Mouse (Mus musculus): Measurements from ENCODE around the gene Atxn7. TPM values are rescaled to one million over a fixed set of nuclear protein-coding genes. Genes with fewer than 3 reads are reported as not detected.
A peak's percentile ranks its signal among the peaks of the same experiment; 100 is the strongest.

Atxn7 gene
- polyA plus RNA-seq, 1 experiment from 2014 or later = 3.5 TPM

DNA sequence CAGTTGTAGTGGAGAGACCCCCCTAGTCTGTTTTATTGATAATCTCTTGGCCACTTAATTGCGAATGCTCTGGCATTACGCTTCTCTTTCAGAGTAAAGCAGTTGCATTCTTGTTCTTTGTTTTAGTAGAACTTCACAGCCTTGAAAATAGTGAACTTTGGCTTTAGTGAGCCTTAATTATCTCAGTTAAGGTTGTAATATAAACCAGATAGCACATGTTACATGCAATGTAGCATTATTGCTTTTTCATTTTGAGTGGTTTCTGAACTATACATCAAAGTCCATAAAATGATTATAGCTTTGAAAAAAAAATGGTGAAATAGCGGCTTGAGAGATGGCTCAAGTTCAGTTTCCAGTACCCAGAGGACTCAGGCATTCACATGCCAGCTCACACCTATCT is 9.3 kb downstream of the Atxn7 start:
- no peak for ATAC-seq
- no peak for DNase-seq (ENCODE audit: low spot score)
- WGBS = 58% methylated on average over 3 of the region's 3 CpGs
- Histone ChIP-seq H3K36me3 (ENCODE audit: control insufficient read depth, insufficient read depth, low read length) (no peaks in the 10 kb centered on the region), H3K27ac (ENCODE audit: low read depth, low read length) (no peak overlapping the region), H3K4me2 (ENCODE audit: low read length) (no peak overlapping the region), H3K9ac (ENCODE audit: low read length) (no peak overlapping the region), H3K27me3 (replicated peaks; ENCODE audit: control insufficient read depth, insufficient read depth, low read length) (no peaks in the 10 kb centered on the region), H3K9me3 (replicated peaks; ENCODE audit: control insufficient read depth, low read length) (no peaks in the 10 kb centered on the region), H3K4me3 (ENCODE audit: low read depth, low read length) (no peak overlapping the region), H3K4me1 (ENCODE audit: control insufficient read depth, insufficient read depth, low read length) (peaks cover 6% of the 10 kb centered on the region; the same call in 1 of the 2 replicates)

DNA sequence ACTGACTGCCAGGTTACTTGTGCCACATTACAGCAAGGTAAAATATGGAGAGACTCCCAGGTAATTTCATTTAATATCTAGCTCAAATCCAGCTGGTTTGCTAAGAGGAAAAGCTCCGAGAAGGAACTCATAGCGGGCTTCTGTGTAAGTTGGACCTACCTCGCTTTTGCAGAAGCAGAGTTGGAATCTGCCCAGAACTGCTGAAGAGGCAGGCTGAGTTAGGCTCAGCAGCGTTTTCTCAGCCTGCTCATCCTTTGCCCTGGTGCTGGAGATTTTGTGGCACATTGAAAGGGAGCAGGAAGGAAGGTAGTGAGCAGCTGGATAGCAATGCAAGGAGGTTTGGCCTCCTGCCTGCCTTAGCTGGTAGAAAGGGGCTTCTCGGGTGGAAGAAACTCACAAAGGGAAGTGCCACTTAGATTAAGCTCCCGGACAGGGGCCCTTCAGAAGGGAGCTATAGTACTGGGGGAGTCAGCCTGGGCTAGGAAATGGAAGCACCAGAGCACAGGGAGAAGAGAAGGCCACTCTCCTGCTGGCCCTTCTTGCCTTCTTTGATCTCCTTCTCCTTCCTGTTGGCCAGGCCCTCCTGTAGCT is 10.5 kb downstream of the Atxn7 start:
- Histone ChIP-seq H3K4me1 (ENCODE audit: control insufficient read depth, insufficient read depth, low read length) (peaks cover 6% of the 10 kb centered on the region; the same call in 1 of the 2 replicates), H3K4me2 (ENCODE audit: low read length) (no peak overlapping the region), H3K9ac (ENCODE audit: low read length) (no peak overlapping the region), H3K27ac (ENCODE audit: low read depth, low read length) (no peak overlapping the region), H3K27me3 (replicated peaks; ENCODE audit: control insufficient read depth, insufficient read depth, low read length) (no peaks in the 10 kb centered on the region), H3K4me3 (ENCODE audit: low read depth, low read length) (no peak overlapping the region), H3K36me3 (ENCODE audit: control insufficient read depth, insufficient read depth, low read length) (no peaks in the 10 kb centered on the region), H3K9me3 (replicated peaks; ENCODE audit: control insufficient read depth, low read length) (no peaks in the 10 kb centered on the region)
- ATAC-seq = peak; percentile 10; the same call in 1 of the 2 replicates
- DNase-seq (ENCODE audit: low spot score) = peak; percentile 40
- whole genome bisulfite sequencing = 35% methylated on average over 6 of the region's 6 CpGs

DNA sequence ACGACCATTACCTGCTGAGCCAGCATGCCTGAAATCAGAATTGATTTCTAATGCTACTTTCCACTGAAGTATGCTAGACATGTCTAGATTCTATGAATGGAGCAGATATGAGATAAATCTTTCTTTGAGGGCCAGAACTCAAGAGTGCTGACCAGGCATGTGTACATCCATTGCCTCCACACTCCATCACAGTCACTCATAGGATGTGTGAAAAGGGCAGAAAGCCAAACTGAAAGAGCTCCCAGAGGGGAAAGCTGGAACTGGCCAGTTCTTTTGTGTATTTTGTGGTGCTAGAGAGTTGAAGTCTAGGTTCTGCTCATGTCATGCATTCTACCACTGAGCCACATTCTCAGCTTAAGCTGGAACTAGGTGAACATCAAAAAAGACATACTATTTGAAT is 16.3 kb downstream of the Atxn7 start:
- WGBS = 75% methylated on average over 1 of the region's 1 CpGs
- no peaks in the 10 kb centered on the region for H3K4me1 ChIP-seq (ENCODE audit: control insufficient read depth, insufficient read depth, low read length)
- ATAC-seq (no peak), DNase-seq (ENCODE audit: low spot score) (no peak)
- no peak overlapping the region for H3K4me3 ChIP-seq (ENCODE audit: low read depth, low read length)
- H3K36me3 ChIP-seq (ENCODE audit: control insufficient read depth, insufficient read depth, low read length) = no peaks in the 10 kb centered on the region
- no peak overlapping the region for H3K27ac ChIP-seq (ENCODE audit: low read depth, low read length)
- H3K4me2 ChIP-seq (ENCODE audit: low read length) = no peak overlapping the region
- no peaks in the 10 kb centered on the region for H3K9me3 ChIP-seq (replicated peaks; ENCODE audit: control insufficient read depth, low read length)
- H3K9ac ChIP-seq (ENCODE audit: low read length) = no peak overlapping the region
- H3K27me3 ChIP-seq (replicated peaks; ENCODE audit: control insufficient read depth, insufficient read depth, low read length) = no peaks in the 10 kb centered on the region

DNA sequence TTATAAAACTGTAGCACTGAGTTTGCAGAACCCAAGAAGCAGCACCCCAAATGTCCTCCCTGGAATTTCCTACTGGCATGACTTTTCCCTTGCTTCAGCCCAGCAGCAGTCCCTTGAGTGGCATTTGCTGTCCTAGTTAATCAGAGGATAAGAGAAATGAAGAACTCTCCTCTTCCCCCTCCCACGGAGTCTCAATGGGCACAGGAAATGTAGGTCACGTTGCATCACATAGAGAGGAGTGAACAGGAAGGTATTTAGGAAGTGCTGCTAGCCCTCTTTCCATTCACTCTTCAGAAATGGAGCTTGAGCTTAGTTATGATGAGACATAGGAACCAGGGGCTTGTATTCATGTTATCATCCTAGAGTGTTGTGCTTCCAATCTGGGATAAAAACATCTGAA is 20.0 kb downstream of the Atxn7 start:
- DNase-seq (ENCODE audit: low spot score) (no peak), ATAC-seq (no peak)
- Histone ChIP-seq H3K9ac (ENCODE audit: low read length) (no peak overlapping the region), H3K36me3 (ENCODE audit: control insufficient read depth, insufficient read depth, low read length) (no peaks in the 10 kb centered on the region), H3K27ac (ENCODE audit: low read depth, low read length) (no peak overlapping the region), H3K4me3 (ENCODE audit: low read depth, low read length) (no peak overlapping the region), H3K4me2 (ENCODE audit: low read length) (no peak overlapping the region), H3K4me1 (ENCODE audit: control insufficient read depth, insufficient read depth, low read length) (no peaks in the 10 kb centered on the region), H3K9me3 (replicated peaks; ENCODE audit: control insufficient read depth, low read length) (no peaks in the 10 kb centered on the region), H3K27me3 (replicated peaks; ENCODE audit: control insufficient read depth, insufficient read depth, low read length) (no peaks in the 10 kb centered on the region)
- 54% methylated on average over 2 of the region's 2 CpGs for WGBS

DNA sequence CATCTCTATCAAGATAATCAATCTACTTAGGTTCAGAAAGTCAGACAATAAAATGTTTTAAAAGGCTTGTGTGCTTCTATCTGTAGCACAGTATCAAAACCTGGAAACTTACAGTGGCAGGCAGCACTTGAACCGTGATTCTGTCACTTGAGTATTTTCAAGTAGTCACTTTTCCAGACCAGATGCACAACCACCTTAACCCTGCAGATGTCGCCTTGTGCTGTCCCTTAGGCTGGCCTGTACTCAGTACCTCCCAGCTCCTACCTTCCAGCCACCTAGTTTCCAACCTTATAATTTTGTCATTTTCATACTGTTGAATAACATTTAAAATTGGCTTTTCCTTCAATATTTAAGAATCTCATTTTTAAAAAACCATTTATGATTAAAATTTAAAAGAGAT is 20.9 kb downstream of the Atxn7 start:
- H3K9me3 ChIP-seq (replicated peaks; ENCODE audit: control insufficient read depth, low read length) = no peaks in the 10 kb centered on the region
- DNase-seq (ENCODE audit: low spot score) = no peak
- H3K9ac ChIP-seq (ENCODE audit: low read length) = no peak overlapping the region
- H3K4me3 ChIP-seq (ENCODE audit: low read depth, low read length) = no peak overlapping the region
- H3K27ac ChIP-seq (ENCODE audit: low read depth, low read length) = no peak overlapping the region
- H3K36me3 ChIP-seq (ENCODE audit: control insufficient read depth, insufficient read depth, low read length) = no peaks in the 10 kb centered on the region
- no peak overlapping the region for H3K4me2 ChIP-seq (ENCODE audit: low read length)
- no peak for ATAC-seq
- 56% methylated on average over 2 of the region's 2 CpGs for WGBS
- H3K27me3 ChIP-seq (replicated peaks; ENCODE audit: control insufficient read depth, insufficient read depth, low read length) = no peaks in the 10 kb centered on the region
- no peaks in the 10 kb centered on the region for H3K4me1 ChIP-seq (ENCODE audit: control insufficient read depth, insufficient read depth, low read length)

DNA sequence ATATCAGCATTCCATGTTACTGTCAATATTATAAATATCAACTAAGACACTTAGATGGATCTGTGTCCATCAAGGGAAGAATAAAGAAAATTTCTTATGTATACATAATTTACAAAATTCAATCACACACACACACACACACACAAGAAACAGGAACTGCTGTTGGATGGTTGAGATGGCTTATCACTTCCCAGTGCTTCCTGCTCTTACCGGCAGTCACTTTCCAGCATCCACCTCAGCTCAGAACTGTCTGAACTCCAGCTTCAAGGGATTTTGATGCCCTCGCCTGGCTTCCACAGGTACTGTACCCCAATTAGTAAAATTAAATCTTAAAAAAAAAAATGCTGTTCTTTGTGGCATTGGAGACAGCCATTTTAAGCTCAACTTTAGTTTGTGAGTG is 27.2 kb downstream of the Atxn7 start:
- Histone ChIP-seq H3K27me3 (replicated peaks; ENCODE audit: control insufficient read depth, insufficient read depth, low read length) (no peaks in the 10 kb centered on the region), H3K27ac (ENCODE audit: low read depth, low read length) (no peak overlapping the region), H3K4me3 (ENCODE audit: low read depth, low read length) (no peak overlapping the region), H3K4me1 (ENCODE audit: control insufficient read depth, insufficient read depth, low read length) (no peaks in the 10 kb centered on the region), H3K36me3 (ENCODE audit: control insufficient read depth, insufficient read depth, low read length) (no peaks in the 10 kb centered on the region), H3K4me2 (ENCODE audit: low read length) (no peak overlapping the region), H3K9me3 (replicated peaks; ENCODE audit: control insufficient read depth, low read length) (no peaks in the 10 kb centered on the region), H3K9ac (ENCODE audit: low read length) (no peak overlapping the region)
- ATAC-seq = no peak
- DNase-seq (ENCODE audit: low spot score) = no peak
- 71% methylated on average over 2 of the region's 2 CpGs for WGBS

DNA sequence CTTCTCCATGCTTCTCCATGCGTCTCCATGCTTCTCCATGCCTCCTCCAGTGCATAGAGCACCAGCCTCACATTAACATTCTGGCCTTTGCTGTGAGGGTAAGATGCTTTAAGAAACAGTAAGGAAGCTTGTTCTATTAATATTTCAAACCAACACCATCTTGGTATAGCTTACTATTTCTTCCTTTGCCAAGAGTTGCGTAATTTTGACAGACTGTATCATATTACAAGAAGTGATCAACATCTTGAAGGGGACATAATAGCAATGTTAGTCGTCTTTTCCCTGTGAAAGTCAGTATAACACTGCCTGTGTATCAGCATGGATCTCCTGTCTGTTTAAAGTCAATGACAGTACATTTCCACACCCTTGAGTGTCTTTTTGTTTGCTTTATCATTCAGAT is 29.5 kb downstream of the Atxn7 start:
- WGBS = 88% methylated on average over 3 of the region's 3 CpGs
- Histone ChIP-seq H3K4me3 (ENCODE audit: low read depth, low read length) (no peak overlapping the region), H3K36me3 (ENCODE audit: control insufficient read depth, insufficient read depth, low read length) (no peaks in the 10 kb centered on the region), H3K9me3 (replicated peaks; ENCODE audit: control insufficient read depth, low read length) (no peaks in the 10 kb centered on the region), H3K9ac (ENCODE audit: low read length) (no peak overlapping the region), H3K27me3 (replicated peaks; ENCODE audit: control insufficient read depth, insufficient read depth, low read length) (no peaks in the 10 kb centered on the region), H3K4me2 (ENCODE audit: low read length) (no peak overlapping the region), H3K27ac (ENCODE audit: low read depth, low read length) (no peak overlapping the region), H3K4me1 (ENCODE audit: control insufficient read depth, insufficient read depth, low read length) (no peaks in the 10 kb centered on the region)
- DNase-seq (ENCODE audit: low spot score) (no peak), ATAC-seq (no peak)

DNA sequence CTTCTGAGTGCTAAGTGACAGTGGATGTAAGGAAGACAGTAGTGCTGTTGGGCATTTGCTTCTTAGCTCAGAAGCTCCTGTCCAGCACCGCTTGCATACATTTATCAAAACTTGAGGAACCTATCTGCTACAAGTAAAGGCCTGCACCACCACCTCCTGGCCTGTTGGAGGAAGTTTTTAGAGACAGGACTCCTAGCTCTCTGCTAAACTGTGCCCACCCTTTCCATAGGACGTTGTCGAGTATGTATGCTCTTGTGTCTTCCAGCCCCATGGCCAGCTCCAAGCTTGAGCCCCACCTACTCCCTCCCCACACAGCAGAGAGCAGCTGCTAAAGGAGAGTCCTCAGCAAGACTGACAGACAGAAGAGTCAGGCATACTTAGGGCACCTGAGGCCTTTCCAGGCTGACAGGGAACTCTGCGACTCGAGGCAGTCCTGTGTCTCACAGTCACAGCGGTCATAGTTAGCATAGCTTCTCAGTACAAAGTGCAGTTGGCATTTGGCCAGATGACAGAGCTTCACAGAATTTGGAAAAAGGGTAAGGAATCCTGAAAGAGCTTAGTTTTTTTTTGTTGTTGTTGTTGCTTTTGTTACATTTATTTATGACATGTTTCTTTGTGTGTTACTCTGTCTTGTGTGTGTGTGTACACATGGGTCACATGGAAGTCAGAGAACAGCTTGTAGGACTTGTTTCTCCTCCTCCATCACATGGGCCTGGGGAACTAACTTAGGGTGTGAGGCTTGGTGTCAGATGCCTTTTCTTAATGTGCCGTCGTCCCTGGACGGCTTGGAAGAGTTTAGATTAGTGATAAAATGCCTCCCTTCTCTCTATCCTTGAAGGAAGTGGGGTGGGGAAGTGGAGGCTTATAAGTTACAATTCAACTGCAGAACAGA is 34.2 kb downstream of the Atxn7 start:
- no peak for DNase-seq (ENCODE audit: low spot score)

DNA sequence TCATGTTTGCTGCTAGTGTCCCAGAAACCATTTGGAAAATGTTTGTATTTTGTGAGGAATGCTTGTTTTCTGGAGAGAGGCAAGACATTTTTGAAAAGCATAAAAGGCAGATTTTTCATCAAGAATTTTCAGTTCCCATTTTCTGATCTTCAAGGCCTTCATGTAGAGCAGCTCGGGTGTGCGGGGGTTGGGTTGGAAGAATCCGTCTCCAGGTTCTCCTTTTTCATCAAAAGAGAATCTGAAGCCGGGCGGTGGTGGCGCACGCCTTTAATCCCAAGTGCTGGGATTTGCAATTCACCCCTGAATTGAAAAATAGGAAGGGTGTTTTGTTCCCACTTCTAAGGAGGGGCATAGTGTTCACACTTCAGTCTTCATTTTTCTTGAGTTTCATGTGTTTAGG is 41.5 kb downstream of the Atxn7 start:
- H3K4me1 ChIP-seq (ENCODE audit: control insufficient read depth, insufficient read depth, low read length) = no peaks in the 10 kb centered on the region
- H3K4me3 ChIP-seq (ENCODE audit: low read depth, low read length) = no peak overlapping the region
- WGBS = 93% methylated on average over 7 of the region's 7 CpGs
- DNase-seq (ENCODE audit: low spot score) (no peak), ATAC-seq (no peak)
- H3K27ac ChIP-seq (ENCODE audit: low read depth, low read length) = no peak overlapping the region
- no peaks in the 10 kb centered on the region for H3K9me3 ChIP-seq (replicated peaks; ENCODE audit: control insufficient read depth, low read length)
- no peak overlapping the region for H3K9ac ChIP-seq (ENCODE audit: low read length)
- no peaks in the 10 kb centered on the region for H3K36me3 ChIP-seq (ENCODE audit: control insufficient read depth, insufficient read depth, low read length)
- H3K27me3 ChIP-seq (replicated peaks; ENCODE audit: control insufficient read depth, insufficient read depth, low read length) = no peaks in the 10 kb centered on the region
- no peak overlapping the region for H3K4me2 ChIP-seq (ENCODE audit: low read length)

More for the DNA sequence above, 34.2 kb downstream of the Atxn7 start:
- Histone ChIP-seq H3K36me3 (ENCODE audit: control insufficient read depth, insufficient read depth, low read length) (no peaks in the 10 kb centered on the region), H3K9ac (ENCODE audit: low read length) (no peak overlapping the region), H3K27me3 (replicated peaks; ENCODE audit: control insufficient read depth, insufficient read depth, low read length) (no peaks in the 10 kb centered on the region), H3K9me3 (replicated peaks; ENCODE audit: control insufficient read depth, low read length) (no peaks in the 10 kb centered on the region), H3K4me2 (ENCODE audit: low read length) (no peak overlapping the region), H3K4me3 (ENCODE audit: low read depth, low read length) (no peak overlapping the region), H3K4me1 (ENCODE audit: control insufficient read depth, insufficient read depth, low read length) (no peaks in the 10 kb centered on the region), H3K27ac (ENCODE audit: low read depth, low read length) (no peak overlapping the region)
- no peak for ATAC-seq
- 79% methylated on average over 9 of the region's 9 CpGs for WGBS

Data from forebrain, embryonic 14.5 days (tissue).